Mouse (Mus musculus): ENCODE data around the gene Gm26602. TPM values are rescaled to one million over a fixed set of nuclear protein-coding genes. Genes with fewer than 3 reads are reported as not detected.

Gene Gm26602
- polyA plus RNA-seq, 1 experiment from 2014 or later, result 2.6 TPM

GRCm38 (mm10) chr10:79927324-79928029, 16.8 kb downstream of the Gm26602 start:
- Histone ChIP-seq H3K4me3 (ENCODE audit: low read depth, low read length) (peak overlapping the region; percentile 100), H3K27ac (ENCODE audit: low read length) (peak overlapping the region; percentile 91), H3K4me2 (ENCODE audit: low read length) (peak overlapping the region; percentile 93), H3K27me3 (ENCODE audit: control insufficient read depth, insufficient read depth, low read depth, low read length) (peaks cover 11% of the 10 kb centered on the region), H3K9ac (ENCODE audit: low read depth, low read length) (peak overlapping the region; percentile 90), H3K4me1 (ENCODE audit: control insufficient read depth, insufficient read depth, low read length) (peaks cover 24% of the 10 kb centered on the region), H3K9me3 (replicated peaks; ENCODE audit: control insufficient read depth, low read length, poor library complexity, severe bottlenecking) (no peaks in the 10 kb centered on the region), H3K36me3 (ENCODE audit: control insufficient read depth, insufficient read depth, low read length) (peaks cover 9% of the 10 kb centered on the region)
- peak; percentile 47 for ATAC-seq
- WGBS, result under 1% methylated on average over 54 of the region's 54 CpGs

GRCm38 (mm10) chr10:79928030-79928694, 17.5 kb downstream of the Gm26602 start:
- peaks cover 24% of the 10 kb centered on the region for H3K4me1 ChIP-seq (ENCODE audit: control insufficient read depth, insufficient read depth, low read length)
- no peaks in the 10 kb centered on the region for H3K9me3 ChIP-seq (replicated peaks; ENCODE audit: control insufficient read depth, low read length, poor library complexity, severe bottlenecking)
- H3K27me3 ChIP-seq (ENCODE audit: control insufficient read depth, insufficient read depth, low read depth, low read length), result peaks cover 4% of the 10 kb centered on the region; the same call in 1 of the 2 replicates
- peak overlapping the region; percentile 93 for H3K4me2 ChIP-seq (ENCODE audit: low read length)
- H3K9ac ChIP-seq (ENCODE audit: low read depth, low read length), result peak overlapping the region; percentile 90
- ATAC-seq, result no peak
- WGBS, result under 1% methylated on average over 28 of the region's 29 CpGs
- peak overlapping the region; percentile 100 for H3K4me3 ChIP-seq (ENCODE audit: low read depth, low read length)
- peak overlapping the region; percentile 91 for H3K27ac ChIP-seq (ENCODE audit: low read length)
- peaks cover 9% of the 10 kb centered on the region for H3K36me3 ChIP-seq (ENCODE audit: control insufficient read depth, insufficient read depth, low read length)

- Histone ChIP-seq H3K27me3 (ENCODE audit: control insufficient read depth, insufficient read depth, low read depth, low read length) (no peaks in the 10 kb centered on the region), H3K27ac (ENCODE audit: low read length) (peak overlapping the region; percentile 91), H3K9ac (ENCODE audit: low read depth, low read length) (peak overlapping the region; percentile 65), H3K4me1 (ENCODE audit: control insufficient read depth, insufficient read depth, low read length) (peaks cover 24% of the 10 kb centered on the region), H3K4me3 (ENCODE audit: low read depth, low read length) (peak overlapping the region; percentile 100), H3K36me3 (ENCODE audit: control insufficient read depth, insufficient read depth, low read length) (peaks cover 9% of the 10 kb centered on the region), H3K4me2 (ENCODE audit: low read length) (peak overlapping the region; percentile 93), H3K9me3 (replicated peaks; ENCODE audit: control insufficient read depth, low read length, poor library complexity, severe bottlenecking) (no peaks in the 10 kb centered on the region)
- no peak for ATAC-seq
- WGBS, result 38% methylated on average over 8 of the region's 9 CpGs
Measured at GRCm38 (mm10) chr10:79928907-79929701, 18.4 kb downstream of the Gm26602 start.

GRCm38 (mm10) chr10:79929967-79930825, 19.5 kb downstream of the Gm26602 start:
- H3K4me1 ChIP-seq (ENCODE audit: control insufficient read depth, insufficient read depth, low read length), result peaks cover 24% of the 10 kb centered on the region
- no peak overlapping the region for H3K4me3 ChIP-seq (ENCODE audit: low read depth, low read length)
- WGBS, result 84% methylated on average over 18 of the region's 18 CpGs
- 0 out of 2 replicates have a peak overlapping the region, but pooled peaks have one; percentile 34 for H3K9ac ChIP-seq (ENCODE audit: low read depth, low read length)
- no peaks in the 10 kb centered on the region for H3K9me3 ChIP-seq (replicated peaks; ENCODE audit: control insufficient read depth, low read length, poor library complexity, severe bottlenecking)
- H3K4me2 ChIP-seq (ENCODE audit: low read length), result no peak overlapping the region
- H3K36me3 ChIP-seq (ENCODE audit: control insufficient read depth, insufficient read depth, low read length), result peaks cover 9% of the 10 kb centered on the region
- H3K27ac ChIP-seq (ENCODE audit: low read length), result no peak overlapping the region
- no peak for ATAC-seq
- H3K27me3 ChIP-seq (ENCODE audit: control insufficient read depth, insufficient read depth, low read depth, low read length), result no peaks in the 10 kb centered on the region

- H3K9me3 ChIP-seq (replicated peaks; ENCODE audit: control insufficient read depth, low read length, poor library complexity, severe bottlenecking), result no peaks in the 10 kb centered on the region
- no peak overlapping the region for H3K4me2 ChIP-seq (ENCODE audit: low read length)
- peaks cover 9% of the 10 kb centered on the region for H3K36me3 ChIP-seq (ENCODE audit: control insufficient read depth, insufficient read depth, low read length)
- no peak overlapping the region for H3K4me3 ChIP-seq (ENCODE audit: low read depth, low read length)
- no peak for ATAC-seq
- H3K4me1 ChIP-seq (ENCODE audit: control insufficient read depth, insufficient read depth, low read length), result peaks cover 19% of the 10 kb centered on the region
- no peaks in the 10 kb centered on the region for H3K27me3 ChIP-seq (ENCODE audit: control insufficient read depth, insufficient read depth, low read depth, low read length)
- 72% methylated on average over 16 of the region's 16 CpGs for WGBS
- H3K27ac ChIP-seq (ENCODE audit: low read length), result no peak overlapping the region
- H3K9ac ChIP-seq (ENCODE audit: low read depth, low read length), result no peak overlapping the region
Measured at GRCm38 (mm10) chr10:79930826-79931186, 20.1 kb downstream of the Gm26602 start.

GRCm38 (mm10) chr10:79931797-79932196, 21.1 kb downstream of the Gm26602 start:
- H3K27me3 ChIP-seq (ENCODE audit: control insufficient read depth, insufficient read depth, low read depth, low read length), result no peaks in the 10 kb centered on the region
- 83% methylated on average over 9 of the region's 9 CpGs for WGBS
- no peak overlapping the region for H3K4me2 ChIP-seq (ENCODE audit: low read length)
- H3K4me3 ChIP-seq (ENCODE audit: low read depth, low read length), result no peak overlapping the region
- peaks cover 12% of the 10 kb centered on the region for H3K4me1 ChIP-seq (ENCODE audit: control insufficient read depth, insufficient read depth, low read length)
- H3K36me3 ChIP-seq (ENCODE audit: control insufficient read depth, insufficient read depth, low read length), result peaks cover 9% of the 10 kb centered on the region
- H3K9me3 ChIP-seq (replicated peaks; ENCODE audit: control insufficient read depth, low read length, poor library complexity, severe bottlenecking), result no peaks in the 10 kb centered on the region
- no peak overlapping the region for H3K9ac ChIP-seq (ENCODE audit: low read depth, low read length)
- H3K27ac ChIP-seq (ENCODE audit: low read length), result no peak overlapping the region
- no peak for ATAC-seq

GRCm38 (mm10) chr10:79932736-79933135, 22.1 kb downstream of the Gm26602 start:
- peaks cover 16% of the 10 kb centered on the region for H3K4me1 ChIP-seq (ENCODE audit: control insufficient read depth, insufficient read depth, low read length)
- peaks cover 11% of the 10 kb centered on the region for H3K36me3 ChIP-seq (ENCODE audit: control insufficient read depth, insufficient read depth, low read length)
- no peak overlapping the region for H3K4me3 ChIP-seq (ENCODE audit: low read depth, low read length)
- peak overlapping the region; percentile 43 for H3K27ac ChIP-seq (ENCODE audit: low read length)
- no peak overlapping the region for H3K4me2 ChIP-seq (ENCODE audit: low read length)
- H3K9ac ChIP-seq (ENCODE audit: low read depth, low read length), result peak overlapping the region; percentile 10; the same call in 1 of the 2 replicates
- H3K9me3 ChIP-seq (replicated peaks; ENCODE audit: control insufficient read depth, low read length, poor library complexity, severe bottlenecking), result no peaks in the 10 kb centered on the region
- no peaks in the 10 kb centered on the region for H3K27me3 ChIP-seq (ENCODE audit: control insufficient read depth, insufficient read depth, low read depth, low read length)
- 18% methylated on average over 8 of the region's 8 CpGs for WGBS
- no peak for ATAC-seq

GRCm38 (mm10) chr10:79933145-79933679, 22.6 kb downstream of the Gm26602 start:
- H3K36me3 ChIP-seq (ENCODE audit: control insufficient read depth, insufficient read depth, low read length), result peaks cover 11% of the 10 kb centered on the region
- 71% methylated on average over 9 of the region's 9 CpGs for WGBS
- no peaks in the 10 kb centered on the region for H3K27me3 ChIP-seq (ENCODE audit: control insufficient read depth, insufficient read depth, low read depth, low read length)
- H3K4me1 ChIP-seq (ENCODE audit: control insufficient read depth, insufficient read depth, low read length), result peaks cover 16% of the 10 kb centered on the region
- H3K27ac ChIP-seq (ENCODE audit: low read length), result peak overlapping the region; percentile 43
- H3K9ac ChIP-seq (ENCODE audit: low read depth, low read length), result no peak overlapping the region
- ATAC-seq, result no peak
- no peak overlapping the region for H3K4me3 ChIP-seq (ENCODE audit: low read depth, low read length)
- H3K4me2 ChIP-seq (ENCODE audit: low read length), result no peak overlapping the region
- H3K9me3 ChIP-seq (replicated peaks; ENCODE audit: control insufficient read depth, low read length, poor library complexity, severe bottlenecking), result no peaks in the 10 kb centered on the region

All from midbrain, embryonic 16.5 days (tissue).